ENCODE assay signal across 7 mouse cellular contexts in genomic region chr16:17921325-17922162, GRCm38 (mm10). TPM values are rescaled to one million over a fixed set of nuclear protein-coding genes. Genes with fewer than 3 reads are reported as not detected.
A peak's percentile ranks its signal among the peaks of the same experiment; 100 is the strongest.
DNase-seq lines count a peak whose midpoint lies in the region; ATAC-seq lines count a peak whose summit lies in the region.

No protein-coding gene starts in this region.

- H3K27me3 ChIP-seq in embryonic facial prominence, embryonic 10.5 days (replicated peaks; ENCODE audit: low read depth, poor library complexity, severe bottlenecking): peaks cover 46% of the 10 kb centered on the region
- peaks cover 45% of the 10 kb centered on the region for H3K27me3 ChIP-seq in limb, embryonic 10.5 days (ENCODE audit: low read depth, poor library complexity, severe bottlenecking)
- peaks cover 28% of the 10 kb centered on the region for H3K27me3 ChIP-seq in midbrain, embryonic 13.5 days

- peak overlapping the region; percentile 89 for H3K27ac ChIP-seq in embryonic facial prominence, embryonic 10.5 days (replicated peaks)
- H3K27ac ChIP-seq in limb, embryonic 10.5 days: peak overlapping the region; percentile 93
- H3K27ac ChIP-seq in midbrain, embryonic 13.5 days: peak overlapping the region; percentile 91

- WGBS in embryonic facial prominence, embryonic 10.5 days: 4% methylated on average over 47 of the region's 47 CpGs
- WGBS in limb, embryonic 10.5 days: 3% methylated on average over 46 of the region's 47 CpGs
- WGBS in midbrain, embryonic 13.5 days: 1% methylated on average over 47 of the region's 47 CpGs

- H3K4me2 ChIP-seq in midbrain, embryonic 13.5 days (replicated peaks): peak overlapping the region; percentile 97

- peak; percentile 89 for ATAC-seq in granulocyte monocyte progenitor cell, adult 5-6 weeks (replicated peaks; ENCODE audit: poor library complexity, severe bottlenecking)
- peak; percentile 94 for ATAC-seq in midbrain, embryonic 13.5 days

- H3K9me3 ChIP-seq in embryonic facial prominence, embryonic 10.5 days: no peaks in the 10 kb centered on the region
- H3K9me3 ChIP-seq in limb, embryonic 10.5 days (replicated peaks): no peaks in the 10 kb centered on the region
- H3K9me3 ChIP-seq in midbrain, embryonic 13.5 days: no peaks in the 10 kb centered on the region

- peak; percentile 97 for DNase-seq in adrenal gland, postnatal 10 days
- peak; percentile 96 for DNase-seq in embryonic facial prominence, embryonic 10.5 days (ENCODE audit: low spot score)
- peak; percentile 94 for DNase-seq in kidney, adult 11 months
- peak; percentile 97 for DNase-seq in limb, embryonic 10.5 days (ENCODE audit: low spot score)
- DNase-seq in spleen, adult 12 weeks (ENCODE audit: low spot score): peak; percentile 88

- H3K4me3 ChIP-seq in embryonic facial prominence, embryonic 10.5 days: peak overlapping the region; percentile 84
- H3K4me3 ChIP-seq in limb, embryonic 10.5 days: peak overlapping the region; percentile 87
- H3K4me3 ChIP-seq in midbrain, embryonic 13.5 days (replicated peaks): peak overlapping the region; percentile 72

- H3K9ac ChIP-seq in midbrain, embryonic 13.5 days (replicated peaks): peak overlapping the region; percentile 90

- H3K36me3 ChIP-seq in embryonic facial prominence, embryonic 10.5 days (replicated peaks): peaks cover 24% of the 10 kb centered on the region
- H3K36me3 ChIP-seq in limb, embryonic 10.5 days: peaks cover 24% of the 10 kb centered on the region
- H3K36me3 ChIP-seq in midbrain, embryonic 13.5 days: peaks cover 21% of the 10 kb centered on the region

- peaks cover 27% of the 10 kb centered on the region for H3K4me1 ChIP-seq in embryonic facial prominence, embryonic 10.5 days
- H3K4me1 ChIP-seq in limb, embryonic 10.5 days: peaks cover 32% of the 10 kb centered on the region
- peaks cover 39% of the 10 kb centered on the region for H3K4me1 ChIP-seq in midbrain, embryonic 13.5 days (replicated peaks)

RNA-seq across cellular contexts. Expression of gene Slc25a1, which starts 6.5 kb away (rescaled TPM):
- total RNA-seq in adrenal gland, postnatal 10 days (2021): 100 to 1,000 TPM; 115 to 121 TPM
- polyA plus RNA-seq in embryonic facial prominence, embryonic 10.5 days (2016; fragmentation: Nextera tagmentation; extraction: Ambion mirVana): 85.8 and 90.6 TPM in 2 replicates
- total RNA-seq in granulocyte monocyte progenitor cell, adult 5-6 weeks (2014; fragmentation: Nextera tagmentation): 32.0 and 36.3 TPM in 2 replicates
- total RNA-seq in granulocyte monocyte progenitor cell, adult 5-6 weeks (2017): 40.6 and 47.9 TPM in 2 replicates
- 94.2 and 103 TPM in 2 replicates for polyA plus RNA-seq in limb, embryonic 10.5 days (2016; fragmentation: Nextera tagmentation; extraction: Ambion mirVana)
- 146 and 148 TPM in 2 replicates for polyA plus RNA-seq in midbrain, embryonic 13.5 days (2015; fragmentation: Nextera tagmentation; extraction: Ambion mirVana)

RNA-seq across cellular contexts. Expression of gene Gsc2, which starts 6.7 kb away (rescaled TPM):
- not detected for total RNA-seq in adrenal gland, postnatal 10 days (2021)
- polyA plus RNA-seq in embryonic facial prominence, embryonic 10.5 days (2016; fragmentation: Nextera tagmentation; extraction: Ambion mirVana): not detected in 2 replicates
- total RNA-seq in granulocyte monocyte progenitor cell, adult 5-6 weeks (2014; fragmentation: Nextera tagmentation): not detected in 2 replicates
- total RNA-seq in granulocyte monocyte progenitor cell, adult 5-6 weeks (2017): not detected in 2 replicates
- 0.13 TPM in 1 of 2 replicates, not detected in the other for polyA plus RNA-seq in limb, embryonic 10.5 days (2016; fragmentation: Nextera tagmentation; extraction: Ambion mirVana)
- polyA plus RNA-seq in midbrain, embryonic 13.5 days (2015; fragmentation: Nextera tagmentation; extraction: Ambion mirVana): 0.40 and 1.5 TPM in 2 replicates

RNA-seq across cellular contexts. Expression of gene Ess2, which starts 10.4 kb away (rescaled TPM):
- total RNA-seq in adrenal gland, postnatal 10 days (2021): 10 to 100 TPM; 19.4 to 23.1 TPM
- 57.4 and 60.6 TPM in 2 replicates for polyA plus RNA-seq in embryonic facial prominence, embryonic 10.5 days (2016; fragmentation: Nextera tagmentation; extraction: Ambion mirVana)
- 15.3 and 15.7 TPM in 2 replicates for total RNA-seq in granulocyte monocyte progenitor cell, adult 5-6 weeks (2014; fragmentation: Nextera tagmentation)
- total RNA-seq in granulocyte monocyte progenitor cell, adult 5-6 weeks (2017): 19.6 and 19.7 TPM in 2 replicates
- polyA plus RNA-seq in limb, embryonic 10.5 days (2016; fragmentation: Nextera tagmentation; extraction: Ambion mirVana): 56.0 and 63.4 TPM in 2 replicates
- polyA plus RNA-seq in midbrain, embryonic 13.5 days (2015; fragmentation: Nextera tagmentation; extraction: Ambion mirVana): 56.1 and 56.6 TPM in 2 replicates

RNA-seq across cellular contexts. Expression of gene Tssk2, which starts 23.1 kb away (rescaled TPM):
- not detected for total RNA-seq in adrenal gland, postnatal 10 days (2021)
- polyA plus RNA-seq in embryonic facial prominence, embryonic 10.5 days (2016; fragmentation: Nextera tagmentation; extraction: Ambion mirVana): 0.14 TPM in 1 of 2 replicates, not detected in the other
- not detected in 2 replicates for total RNA-seq in granulocyte monocyte progenitor cell, adult 5-6 weeks (2014; fragmentation: Nextera tagmentation)
- not detected in 2 replicates for total RNA-seq in granulocyte monocyte progenitor cell, adult 5-6 weeks (2017)
- polyA plus RNA-seq in limb, embryonic 10.5 days (2016; fragmentation: Nextera tagmentation; extraction: Ambion mirVana): not detected in 2 replicates
- polyA plus RNA-seq in midbrain, embryonic 13.5 days (2015; fragmentation: Nextera tagmentation; extraction: Ambion mirVana): 0.14 and 0.19 TPM in 2 replicates

RNA-seq across cellular contexts. Expression of gene Dgcr2, which starts 23.2 kb away (rescaled TPM):
- total RNA-seq in adrenal gland, postnatal 10 days (2021): 10 to 100 TPM; 60.6 to 63.9 TPM
- polyA plus RNA-seq in embryonic facial prominence, embryonic 10.5 days (2016; fragmentation: Nextera tagmentation; extraction: Ambion mirVana): 98.6 and 100 TPM in 2 replicates
- total RNA-seq in granulocyte monocyte progenitor cell, adult 5-6 weeks (2014; fragmentation: Nextera tagmentation): 26.6 and 33.0 TPM in 2 replicates
- 43.1 and 49.6 TPM in 2 replicates for total RNA-seq in granulocyte monocyte progenitor cell, adult 5-6 weeks (2017)
- 100 and 116 TPM in 2 replicates for polyA plus RNA-seq in limb, embryonic 10.5 days (2016; fragmentation: Nextera tagmentation; extraction: Ambion mirVana)
- polyA plus RNA-seq in midbrain, embryonic 13.5 days (2015; fragmentation: Nextera tagmentation; extraction: Ambion mirVana): 97.9 and 103 TPM in 2 replicates

Comparison
In these comparisons a context has a peak if more than half of its experiments do, and no peak if none do; other contexts are left out.
1. Peak in every context shown above with its lines: DNase-seq, ATAC-seq, H3K4me3 ChIP-seq and H3K27ac ChIP-seq.